Mouse (Mus musculus): Measurements from ENCODE around the gene Prelid1.

Prelid1 gene

GRCm38 (mm10) chr13:55332331-55332730 lies 12.0 kb downstream of the Prelid1 start:
- no peak for DNase-seq (ENCODE audit: low spot score)

DNA sequence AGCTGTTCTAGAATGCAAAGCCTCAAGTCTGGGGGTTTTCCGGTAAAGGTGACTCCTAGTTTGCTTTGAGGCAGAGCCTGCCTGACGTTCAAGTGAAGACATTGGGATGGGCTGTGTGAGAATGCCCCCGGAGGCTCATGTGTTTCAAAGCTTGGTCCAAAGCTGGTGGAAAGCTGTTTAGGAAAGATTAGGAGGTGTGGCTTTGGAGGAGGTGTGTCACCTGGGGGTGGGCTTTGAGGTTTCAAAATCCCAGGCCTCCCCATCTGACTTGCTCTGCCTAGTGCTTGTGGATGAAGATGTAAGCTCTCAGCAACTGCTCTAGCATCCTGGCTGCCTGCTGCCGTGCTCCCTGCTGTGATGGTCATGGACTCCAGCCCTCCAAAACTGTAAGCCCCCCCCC lies 15.4 kb downstream of the Prelid1 start:
- DNase-seq (ENCODE audit: low spot score) = no peak

DNA sequence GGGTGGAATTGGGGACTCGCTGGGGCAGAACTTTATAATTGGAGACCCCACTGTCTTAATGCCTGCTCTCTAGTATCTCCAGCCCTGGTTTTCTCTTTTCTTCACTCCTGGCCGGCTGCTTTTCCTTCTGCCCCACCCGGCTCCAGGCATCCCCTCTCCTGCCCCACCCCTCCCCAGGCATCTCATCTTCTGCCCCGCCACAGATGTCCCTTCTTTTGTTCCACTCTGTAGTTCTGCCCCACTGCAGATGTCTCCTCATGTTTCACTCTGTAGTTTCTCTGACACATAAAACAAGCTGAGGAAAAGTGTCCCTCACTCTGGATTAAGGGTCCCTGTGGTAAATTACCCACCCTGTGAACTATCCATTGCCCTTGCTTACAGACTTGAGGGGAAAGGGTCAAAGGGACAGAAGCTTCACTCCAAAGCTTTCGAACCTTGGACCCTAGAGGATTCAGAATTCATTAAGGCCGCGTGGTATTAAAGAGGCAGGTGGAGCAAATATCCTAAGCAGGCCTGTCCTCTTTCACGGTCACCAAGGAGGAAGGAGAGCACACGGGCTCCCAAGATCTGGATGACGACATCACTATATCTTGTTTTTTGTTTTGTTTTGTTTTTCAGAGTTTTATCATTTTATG lies 17.2 kb downstream of the Prelid1 start:
- no peak for DNase-seq (ENCODE audit: low spot score)

DNA sequence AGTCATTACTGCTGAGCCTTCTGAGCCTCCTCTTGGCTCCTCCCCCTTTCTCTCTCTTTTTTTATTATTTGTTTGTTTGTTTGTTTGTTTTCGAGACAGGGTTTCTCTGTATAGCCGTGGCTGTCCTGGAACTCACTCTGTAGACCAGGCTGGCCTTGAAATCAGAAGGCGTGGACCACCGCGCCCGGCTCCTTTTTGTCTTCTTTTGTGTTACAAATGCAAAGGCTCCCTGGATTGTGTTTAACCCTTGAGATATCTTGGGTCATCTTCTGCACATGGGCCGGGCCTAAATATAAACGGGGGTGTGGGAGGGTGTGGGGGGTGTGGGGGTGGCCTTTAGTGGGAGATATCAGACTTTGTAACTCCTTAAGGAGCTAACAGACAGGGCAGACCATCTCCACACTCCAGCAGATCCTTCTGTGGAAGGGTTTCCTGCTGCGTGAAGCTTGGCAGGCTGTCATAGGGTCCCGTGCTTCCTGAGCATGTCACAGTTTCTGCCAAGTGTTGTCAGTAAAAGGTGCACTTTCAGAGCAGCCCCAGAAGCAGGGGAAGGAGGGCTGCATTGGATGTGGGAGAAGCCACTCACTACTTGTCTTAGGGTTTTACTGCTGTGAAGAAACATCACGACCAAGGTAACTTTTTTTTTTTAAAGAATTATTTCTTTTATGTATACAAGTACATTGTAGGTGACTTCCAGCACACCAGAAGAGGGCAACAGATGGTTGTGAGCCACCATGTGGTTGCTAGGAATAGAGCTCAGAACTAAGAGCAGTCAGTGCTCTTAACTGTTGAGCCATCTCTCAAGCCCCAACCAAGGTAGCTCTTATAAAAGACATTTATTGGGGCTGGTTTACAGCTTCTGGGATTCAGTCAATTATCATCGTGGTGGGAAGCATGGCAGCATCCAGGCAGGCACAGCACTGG lies 18.1 kb downstream of the Prelid1 start:
- DNase-seq (ENCODE audit: low spot score) = no peak

GRCm38 (mm10) chr13:55339259-55339658 lies 19.0 kb downstream of the Prelid1 start:
- no peak for DNase-seq (ENCODE audit: low spot score)

DNA sequence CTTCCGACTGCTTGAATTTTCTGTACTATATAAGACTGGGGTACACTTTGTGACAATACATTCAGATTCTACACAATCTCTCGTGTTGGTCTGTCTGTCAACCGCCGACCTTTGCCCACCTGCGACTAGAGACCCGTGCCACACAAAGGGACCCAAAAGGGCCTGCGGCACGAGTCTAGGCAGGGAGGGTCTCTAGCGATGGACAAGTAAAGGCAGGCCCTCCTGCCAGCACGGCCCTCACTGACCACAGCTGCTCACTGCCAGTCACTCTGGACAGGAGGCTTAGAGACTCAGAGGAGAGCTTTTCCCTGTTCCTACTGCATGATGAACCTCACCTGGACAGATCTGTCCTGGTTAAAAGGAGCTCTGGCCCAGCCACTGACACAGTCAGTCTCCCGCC lies 22.2 kb downstream of the Prelid1 start:
- DNase-seq (ENCODE audit: low spot score) = no peak

DNA sequence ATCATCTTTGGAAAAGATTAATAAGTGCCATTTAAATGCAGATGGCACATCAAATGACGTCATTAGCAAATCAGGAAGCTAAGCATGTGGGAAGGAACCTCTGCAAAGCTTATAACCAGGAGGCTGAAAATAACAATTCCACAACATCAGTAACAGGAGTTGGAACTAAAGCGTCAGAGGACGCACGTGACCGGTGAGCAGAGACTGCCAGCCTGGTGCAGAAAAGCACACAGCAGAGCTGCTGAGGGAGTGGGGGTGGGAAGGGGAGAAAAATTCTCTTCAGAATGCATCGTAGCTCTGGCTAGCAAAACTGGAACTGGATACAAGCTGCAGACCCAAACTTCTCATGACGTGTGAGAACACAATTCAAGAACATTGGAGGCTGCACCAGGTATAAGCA lies 24.0 kb downstream of the Prelid1 start:
- DNase-seq (ENCODE audit: low spot score) = no peak

DNA sequence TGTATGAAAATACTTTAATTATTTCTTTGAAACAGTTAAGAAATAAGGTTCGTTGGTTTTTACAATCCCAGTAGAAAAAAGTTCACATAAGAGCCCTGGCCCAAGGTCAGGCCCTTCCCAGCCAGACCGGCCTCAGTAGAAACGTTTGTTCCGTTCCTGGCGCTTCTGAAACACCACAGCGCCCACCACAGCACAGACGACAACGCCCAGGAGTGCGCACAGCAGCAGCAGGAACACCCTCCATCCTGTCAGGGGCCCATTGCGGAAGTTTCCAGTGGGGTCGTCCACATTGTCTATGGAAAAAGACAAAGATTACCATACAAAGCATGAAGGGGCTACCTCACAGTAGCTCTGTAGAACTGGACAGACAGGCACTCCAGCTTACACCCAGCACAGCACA lies 26.4 kb downstream of the Prelid1 start:
- DNase-seq (ENCODE audit: low spot score) = no peak

DNA sequence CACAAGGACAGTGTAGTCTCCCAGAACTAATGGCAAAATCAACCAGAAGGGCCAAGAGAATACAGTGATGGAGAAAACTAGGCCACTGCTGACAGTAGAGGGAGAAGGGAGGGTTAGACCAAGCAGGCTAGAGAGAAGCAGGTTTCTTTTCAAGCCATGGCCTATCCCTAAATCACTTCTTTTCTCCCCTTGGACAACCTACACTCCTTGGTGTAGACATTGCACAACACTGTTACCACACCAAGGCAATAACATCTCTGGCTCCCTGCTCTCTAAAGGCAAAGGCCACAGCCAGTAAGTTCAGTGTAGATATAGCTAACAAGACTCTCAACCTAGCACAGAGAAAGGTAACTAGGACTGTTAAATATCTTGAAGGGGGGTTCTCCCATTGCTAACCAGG lies 40.8 kb downstream of the Prelid1 start:
- DNase-seq (ENCODE audit: low spot score) = no peak

- DNase-seq (ENCODE audit: low spot score) = no peak
Observed at GRCm38 (mm10) chr13:55361974-55362452, 41.7 kb downstream of the Prelid1 start.

DNA sequence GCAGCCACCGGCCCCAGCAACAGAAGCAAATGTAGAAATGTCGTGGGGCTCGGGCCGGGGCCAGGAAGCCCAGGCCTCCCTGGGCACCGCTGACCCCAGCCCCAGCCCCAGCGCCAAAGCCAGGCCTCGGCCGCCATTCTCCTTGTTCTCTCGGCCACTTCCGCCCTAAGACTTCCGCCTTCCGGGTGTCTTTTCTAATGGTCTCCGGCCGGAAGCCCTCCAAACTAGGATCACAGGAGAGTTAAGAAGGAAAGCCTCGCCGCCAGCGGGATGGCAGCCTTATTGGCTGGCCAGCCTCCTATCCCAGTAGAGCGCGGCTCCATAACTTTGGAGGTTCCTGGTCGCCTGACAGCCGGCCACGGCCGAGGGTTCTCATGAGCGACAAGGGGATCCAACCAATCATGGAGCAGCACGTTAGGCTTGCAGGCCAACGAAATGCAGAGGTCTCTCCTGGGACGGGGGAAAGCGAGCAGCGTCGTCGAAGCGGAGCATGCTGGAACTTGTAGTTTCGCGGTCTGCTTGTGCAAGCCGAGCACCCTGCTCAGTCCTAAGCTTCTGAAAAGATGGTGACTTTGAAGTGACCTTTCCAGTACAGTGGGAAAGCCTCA lies 42.3 kb downstream of the Prelid1 start, which contains the start of gene Lman2:
TSS of gene Lman2 (minus strand) at position 331 of the 608 bp plus-strand sequence.
- peak; percentile 97 for DNase-seq (ENCODE audit: low spot score)

- DNase-seq (ENCODE audit: low spot score) = no peak
Observed at GRCm38 (mm10) chr13:55368401-55368800, 48.1 kb downstream of the Prelid1 start.

DNA sequence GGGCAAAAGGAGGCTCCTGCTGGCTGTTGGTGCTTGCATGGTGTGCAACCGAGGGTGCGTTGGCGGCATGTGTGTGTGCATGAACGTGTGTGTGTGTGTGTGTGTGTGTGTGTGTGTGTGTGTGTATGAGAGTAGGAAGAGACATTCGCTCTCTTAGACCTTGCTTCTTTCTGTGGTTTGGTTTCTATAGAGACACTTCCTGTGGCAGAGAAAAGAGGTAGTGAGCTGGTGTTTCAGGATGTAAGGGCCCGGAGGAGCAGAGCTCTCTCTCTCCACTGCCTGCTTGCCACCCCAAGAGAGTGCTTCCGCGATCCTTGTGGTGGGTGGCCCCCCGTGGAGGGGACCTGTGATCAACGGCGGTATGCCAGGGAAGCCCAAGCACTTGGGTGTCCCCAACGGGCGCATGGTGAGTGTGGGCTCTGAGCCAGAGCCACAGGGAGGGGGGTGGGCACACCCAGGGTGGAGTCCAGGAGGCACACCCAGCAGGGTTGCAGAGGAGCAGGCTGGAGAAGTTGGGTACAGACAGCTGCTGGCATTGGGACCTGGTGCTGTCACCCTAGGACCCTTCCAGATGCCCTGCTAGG lies 49.3 kb downstream of the Prelid1 start, which contains the start of gene Rgs14:
TSS of gene Rgs14 (plus strand) at position 202 of the 584 bp plus-strand sequence.
- DNase-seq (ENCODE audit: low spot score) = no peak

DNA sequence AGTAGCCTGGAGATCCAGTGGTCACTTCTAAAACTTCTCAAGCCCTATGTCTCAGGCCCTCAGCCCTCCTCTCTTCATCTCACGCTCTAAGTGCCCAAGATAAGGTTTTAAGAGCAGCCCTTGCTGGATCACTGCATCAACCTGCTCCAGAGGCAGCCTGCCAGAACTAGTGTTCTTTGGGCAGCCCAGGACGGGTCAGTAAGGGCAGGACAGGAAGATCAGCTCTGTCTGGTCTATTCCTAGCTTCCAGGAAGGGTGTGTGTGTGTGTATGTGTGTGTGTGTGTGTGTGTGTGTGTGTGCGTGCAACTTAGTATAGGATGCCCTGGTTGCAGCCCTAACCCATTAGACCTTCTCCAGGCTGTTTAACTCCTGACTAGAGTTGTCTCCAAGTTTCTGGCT lies 49.9 kb downstream of the Prelid1 start:
- DNase-seq (ENCODE audit: low spot score) = no peak

GRCm38 (mm10) chr13:55371007-55371681 lies 50.8 kb downstream of the Prelid1 start:
- DNase-seq (ENCODE audit: low spot score) = no peak

GRCm38 (mm10) chr13:55371740-55372139 lies 51.4 kb downstream of the Prelid1 start:
- DNase-seq (ENCODE audit: low spot score) = peak; percentile 10

- DNase-seq (ENCODE audit: low spot score) = no peak
Observed at GRCm38 (mm10) chr13:55374206-55374924, 54.1 kb downstream of the Prelid1 start.
